Mouse (Mus musculus) erythroblast, embryonic 14.5 days (primary cell): ENCODE measurements around the gene Col17a1. TPM values are rescaled to one million over a fixed set of nuclear protein-coding genes. Genes with fewer than 3 reads are reported as not detected.

ENCODE experiments used
- H3K27me3 ChIP-seq: 2 replicates; pipeline ENCODE4 v1.6.1; 2012; ENCODE audit warnings: inconsistent platforms; ENCODE audit not compliant: control insufficient read depth
- H3K36me3 ChIP-seq: 2 replicates; pipeline ENCODE4 v1.6.1; 2012; ENCODE audit warnings: mild to moderate bottlenecking, inconsistent platforms; ENCODE audit not compliant: control insufficient read depth
- H3K4me1 ChIP-seq: 2 replicates; pipeline ENCODE4 v1.6.1; 2012; ENCODE audit warnings: inconsistent platforms; ENCODE audit not compliant: control insufficient read depth
- H3K4me3 ChIP-seq: replicated peaks from 2 replicates; pipeline ENCODE3; 2012; ENCODE audit warnings: moderate library complexity, mild to moderate bottlenecking, inconsistent platforms
- H3K9me3 ChIP-seq: 2 replicates; pipeline ENCODE4 v1.6.1; 2012; ENCODE audit warnings: low read length, inconsistent platforms, mixed read lengths; ENCODE audit not compliant: control insufficient read depth
- GATA1 ChIP-seq: IDR thresholded peaks from 2 replicates; pipeline ENCODE4 v1.6.1; 2012; ENCODE audit warnings: low read length, inconsistent platforms, mixed read lengths
- TAL1 ChIP-seq: IDR thresholded peaks from 3 replicates; pipeline ENCODE4 v1.6.1; 2012; ENCODE audit warnings: low read length, inconsistent platforms, mixed read lengths
- polyA plus RNA-seq: library from polyadenylated mRNA; stranded (reverse); fragments of >175 nt; gene quantifications from 2 replicates; pipeline ENCODE4 v1.2.3, GENCODE M21; 2012

Gene Col17a1
- polyA plus RNA-seq = 0.01 TPM in 1 of 2 replicates, not detected in the other

GRCm38 (mm10) chr19:47691994-47692393 is at the start of gene Col17a1:
TSS of gene Col17a1 (minus strand) at chr19:47692094.
- Histone ChIP-seq H3K4me1 (peaks cover 7% of the 10 kb centered on the region), H3K36me3 (no peaks in the 10 kb centered on the region), H3K4me3 (no peak within 1 kb of the TSS), H3K9me3 (no peaks in the 10 kb centered on the region), H3K27me3 (peaks cover 5% of the 10 kb centered on the region)
- TF ChIP-seq TAL1 = no peak

- Histone ChIP-seq H3K4me3 (peak overlapping the region; percentile 78), H3K36me3 (peaks cover 43% of the 10 kb centered on the region), H3K27me3 (no peaks in the 10 kb centered on the region), H3K4me1 (peaks cover 20% of the 10 kb centered on the region), H3K9me3 (no peaks in the 10 kb centered on the region)
- no peak for TF ChIP-seq TAL1
- TF ChIP-seq GATA1 = no peak
Observed at GRCm38 (mm10) chr19:47731931-47732330, 40.0 kb upstream of the Col17a1 start.

GRCm38 (mm10) chr19:47731071-47731881 is 39.4 kb upstream of the Col17a1 start, which contains the start of gene Sfr1:
TSS of gene Sfr1 (plus strand) at chr19:47731682.
- peaks cover 39% of the 10 kb centered on the region for H3K36me3 ChIP-seq
- no peak for TF ChIP-seq TAL1
- no peak for TF ChIP-seq GATA1
- H3K27me3 ChIP-seq = no peaks in the 10 kb centered on the region
- no peaks in the 10 kb centered on the region for H3K9me3 ChIP-seq
- H3K4me3 ChIP-seq = peak within 1 kb of the TSS; percentile 78
- H3K4me1 ChIP-seq = peaks cover 20% of the 10 kb centered on the region

- Histone ChIP-seq H3K4me3 (peak overlapping the region; percentile 78), H3K27me3 (no peaks in the 10 kb centered on the region), H3K9me3 (no peaks in the 10 kb centered on the region), H3K4me1 (peaks cover 20% of the 10 kb centered on the region), H3K36me3 (peaks cover 33% of the 10 kb centered on the region)
- TF ChIP-seq TAL1 (no peak), GATA1 (no peak)
Observed at GRCm38 (mm10) chr19:47730691-47731070, 38.8 kb upstream of the Col17a1 start.

GRCm38 (mm10) chr19:47725643-47726140 is 33.8 kb upstream of the Col17a1 start:
- TF ChIP-seq TAL1 = no peak
- no peak for TF ChIP-seq GATA1
- H3K36me3 ChIP-seq = no peaks in the 10 kb centered on the region
- H3K9me3 ChIP-seq = no peaks in the 10 kb centered on the region
- no peak overlapping the region for H3K4me3 ChIP-seq
- H3K4me1 ChIP-seq = peaks cover 11% of the 10 kb centered on the region
- H3K27me3 ChIP-seq = no peaks in the 10 kb centered on the region

- no peaks in the 10 kb centered on the region for H3K9me3 ChIP-seq
- H3K4me1 ChIP-seq = peaks cover 3% of the 10 kb centered on the region
- no peak overlapping the region for H3K4me3 ChIP-seq
- H3K36me3 ChIP-seq = no peaks in the 10 kb centered on the region
- TF ChIP-seq GATA1 (no peak), TAL1 (no peak)
- H3K27me3 ChIP-seq = no peaks in the 10 kb centered on the region
Observed at GRCm38 (mm10) chr19:47724903-47725302, 33.0 kb upstream of the Col17a1 start.

GRCm38 (mm10) chr19:47722471-47722870 is 30.6 kb upstream of the Col17a1 start:
- Histone ChIP-seq H3K4me3 (no peak overlapping the region), H3K36me3 (no peaks in the 10 kb centered on the region), H3K9me3 (no peaks in the 10 kb centered on the region), H3K4me1 (no peaks in the 10 kb centered on the region), H3K27me3 (no peaks in the 10 kb centered on the region)
- no peak for TF ChIP-seq GATA1
- no peak for TF ChIP-seq TAL1

- H3K4me1 ChIP-seq = no peaks in the 10 kb centered on the region
- TF ChIP-seq GATA1 = no peak
- no peak for TF ChIP-seq TAL1
- no peaks in the 10 kb centered on the region for H3K36me3 ChIP-seq
- H3K4me3 ChIP-seq = no peak overlapping the region
- H3K9me3 ChIP-seq = peaks cover 2% of the 10 kb centered on the region
- H3K27me3 ChIP-seq = no peaks in the 10 kb centered on the region
Observed at GRCm38 (mm10) chr19:47719147-47719546, 27.3 kb upstream of the Col17a1 start.

- no peaks in the 10 kb centered on the region for H3K27me3 ChIP-seq
- H3K4me1 ChIP-seq = no peaks in the 10 kb centered on the region
- peaks cover 2% of the 10 kb centered on the region for H3K9me3 ChIP-seq
- no peak overlapping the region for H3K4me3 ChIP-seq
- no peak for TF ChIP-seq TAL1
- TF ChIP-seq GATA1 = no peak
- no peaks in the 10 kb centered on the region for H3K36me3 ChIP-seq
Observed at GRCm38 (mm10) chr19:47716144-47716543, 24.2 kb upstream of the Col17a1 start.

- Histone ChIP-seq H3K4me3 (no peak overlapping the region), H3K36me3 (no peaks in the 10 kb centered on the region), H3K27me3 (no peaks in the 10 kb centered on the region), H3K9me3 (peaks cover 2% of the 10 kb centered on the region), H3K4me1 (no peaks in the 10 kb centered on the region)
- TF ChIP-seq TAL1 = no peak
- no peak for TF ChIP-seq GATA1
Observed at GRCm38 (mm10) chr19:47713457-47713856, 21.6 kb upstream of the Col17a1 start.
